Mouse (Mus musculus) retina, adult 2 months (tissue): ENCODE measurements around the gene Rpl35a.
"Not testable (repeated sequence)": the region's sequence is repeated elsewhere in the genome, so short reads cannot be mapped to it uniquely, and the experiment has no call there.

Experiments
- DNase-seq: peaks from one replicate; pipeline ENCODE4 v3.0.0-alpha.2; 2012; ENCODE audit warnings: low read depth, low spot score

The Rpl35a gene

DNA sequence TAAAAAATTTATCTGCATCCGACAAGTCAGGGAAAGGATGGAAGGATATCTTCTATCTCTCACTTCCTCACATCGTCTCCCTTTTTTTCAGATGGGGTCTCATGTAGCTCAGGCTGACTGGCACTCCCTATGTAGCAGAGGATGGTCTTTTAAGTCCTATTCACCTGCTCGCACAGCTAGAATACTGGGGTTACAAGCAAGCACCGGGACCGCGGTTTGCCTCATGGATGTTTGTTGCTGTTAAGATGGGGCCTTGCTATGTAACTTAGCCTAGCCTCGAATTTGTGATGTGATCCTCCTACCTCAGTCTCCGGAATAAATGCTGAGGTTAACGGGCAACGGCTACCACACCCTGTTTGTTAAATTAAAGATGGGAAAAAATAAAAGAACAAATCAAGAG, 598 bp upstream of the Rpl35a start:
- DNase-seq: no peak

- DNase-seq: no peak
Observed at GRCm38 (mm10) chr16:33056786-33057185, 533 bp downstream of the Rpl35a start.

DNA sequence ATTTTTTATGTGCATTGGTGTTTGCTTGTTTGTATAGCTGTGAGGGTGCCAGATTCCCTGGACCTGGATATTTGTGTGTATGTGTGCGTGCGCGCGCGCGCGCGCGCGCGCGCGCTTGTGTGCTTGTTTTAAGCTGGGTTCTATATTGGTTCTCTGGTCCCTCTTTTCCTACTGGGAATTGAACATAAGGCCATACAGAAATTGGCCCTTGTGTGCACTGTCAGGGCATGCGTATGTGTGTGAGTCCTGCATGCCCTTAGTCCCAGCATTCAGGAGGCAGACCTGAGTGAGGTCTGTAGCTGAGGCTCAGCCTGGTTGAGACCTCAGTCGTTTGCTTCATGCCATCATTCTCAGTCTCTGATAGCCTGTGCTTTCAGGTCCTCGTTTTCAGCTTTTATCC, 1.8 kb downstream of the Rpl35a start:
- DNase-seq: no peak

DNA sequence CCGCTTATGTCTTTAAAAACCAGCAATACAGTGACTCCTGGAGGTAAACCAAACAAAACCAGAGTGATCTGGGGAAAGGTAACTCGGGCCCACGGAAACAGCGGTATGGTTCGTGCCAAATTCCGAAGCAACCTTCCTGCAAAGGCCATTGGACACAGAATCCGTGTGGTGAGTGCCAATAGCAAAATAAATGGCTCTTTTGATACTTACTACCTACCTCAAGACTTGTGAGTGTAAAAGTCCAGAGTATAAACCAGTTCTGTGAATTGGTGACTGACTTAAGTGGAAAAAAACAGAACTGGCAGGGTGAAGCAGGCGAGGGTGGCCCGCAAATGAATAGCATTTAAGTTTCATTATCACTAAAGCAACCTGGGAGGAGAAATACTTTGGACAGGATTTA, 2.4 kb downstream of the Rpl35a start:
- DNase-seq: not testable (repeated sequence)

DNA sequence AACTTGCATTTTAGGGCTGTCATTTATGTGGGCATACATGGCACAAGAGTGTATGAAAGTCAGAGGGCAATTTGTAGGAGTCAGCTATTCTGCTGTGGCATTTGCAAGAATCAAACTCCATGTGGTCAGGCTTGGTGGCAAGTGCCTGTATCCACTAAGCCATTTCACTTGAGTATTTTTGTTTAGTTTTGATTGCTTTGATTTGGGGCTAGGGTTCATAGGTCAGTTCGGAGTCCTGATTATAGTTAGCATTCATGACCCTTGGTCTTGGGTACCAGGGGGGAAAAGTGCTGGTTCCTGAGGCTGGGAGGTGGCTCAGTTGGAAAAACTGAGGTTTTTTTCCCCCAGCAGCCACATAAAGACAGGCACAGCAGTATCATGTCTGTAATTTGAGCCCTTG, 3.2 kb downstream of the Rpl35a start:
- no peak for DNase-seq

DNA sequence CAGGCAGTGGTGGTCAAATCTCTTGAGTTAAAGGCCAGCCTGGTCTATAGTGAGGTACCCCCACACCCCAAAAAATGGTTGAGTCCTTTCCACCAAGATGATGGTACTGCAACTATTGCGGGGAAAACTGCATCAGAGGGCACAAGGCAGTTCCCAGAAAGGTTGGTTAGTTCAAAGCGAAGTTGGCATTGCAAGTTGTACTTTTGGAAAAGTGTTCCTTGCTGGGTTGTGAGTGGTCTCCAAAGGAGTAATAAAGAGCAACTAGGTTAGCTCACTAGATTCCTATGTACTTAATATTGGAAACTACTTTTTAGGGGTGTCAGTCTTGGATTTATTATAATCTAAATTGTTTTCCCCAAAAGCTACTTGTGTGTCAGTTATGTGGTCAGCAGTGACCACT, 4.7 kb downstream of the Rpl35a start:
- DNase-seq: no peak

DNA sequence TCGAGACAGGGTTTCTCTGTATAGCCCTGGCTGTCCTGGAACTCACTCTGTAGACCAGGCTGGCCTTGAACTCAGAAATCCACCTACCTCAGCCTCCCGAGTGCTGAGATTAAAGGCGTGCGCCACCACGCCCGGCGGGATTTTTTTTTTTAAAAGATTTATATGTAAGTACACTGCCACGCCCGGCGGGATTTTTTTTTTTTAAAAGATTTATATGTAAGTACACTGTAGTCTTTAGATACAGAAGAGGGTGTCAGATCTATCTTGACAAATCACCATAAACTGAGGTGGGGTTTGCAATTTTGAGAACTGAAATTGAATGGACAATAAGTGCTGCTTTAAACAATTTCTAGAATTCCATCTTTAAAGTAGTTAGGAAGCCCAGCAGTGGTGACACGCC, 5.1 kb downstream of the Rpl35a start:
- DNase-seq: no peak

GRCm38 (mm10) chr16:33062024-33062681, 5.9 kb downstream of the Rpl35a start, which contains the start of gene Lmln:
Gene Lmln, plus strand, starts transcription at chr16:33062521.
- peak; percentile 88 for DNase-seq

DNA sequence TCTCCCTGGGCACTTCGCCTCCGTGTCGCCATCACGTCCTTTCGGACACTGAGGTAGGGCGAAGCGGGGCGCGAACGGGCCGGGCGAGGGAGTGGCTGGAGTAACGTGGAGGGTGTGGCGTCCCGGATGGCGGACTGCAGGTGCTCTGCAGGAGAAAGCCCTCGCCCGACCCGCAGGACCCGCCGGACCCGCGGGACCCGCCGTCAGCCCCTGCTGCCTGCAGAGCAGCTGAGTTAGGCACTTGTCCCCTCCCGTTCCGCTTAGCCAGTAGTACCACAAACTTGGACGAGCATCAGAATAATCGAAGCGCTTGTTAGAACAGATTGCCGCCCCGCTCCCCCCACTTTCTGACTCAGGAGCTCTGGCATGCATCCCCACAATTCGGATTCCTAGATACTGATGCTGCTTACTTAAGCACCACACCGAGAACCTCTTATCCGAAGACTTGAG, 6.5 kb downstream of the Rpl35a start:
- no peak for DNase-seq

- DNase-seq: no peak
Observed at GRCm38 (mm10) chr16:33063267-33063666, 7.0 kb downstream of the Rpl35a start.

GRCm38 (mm10) chr16:33064636-33065035, 8.4 kb downstream of the Rpl35a start:
- no peak for DNase-seq

DNA sequence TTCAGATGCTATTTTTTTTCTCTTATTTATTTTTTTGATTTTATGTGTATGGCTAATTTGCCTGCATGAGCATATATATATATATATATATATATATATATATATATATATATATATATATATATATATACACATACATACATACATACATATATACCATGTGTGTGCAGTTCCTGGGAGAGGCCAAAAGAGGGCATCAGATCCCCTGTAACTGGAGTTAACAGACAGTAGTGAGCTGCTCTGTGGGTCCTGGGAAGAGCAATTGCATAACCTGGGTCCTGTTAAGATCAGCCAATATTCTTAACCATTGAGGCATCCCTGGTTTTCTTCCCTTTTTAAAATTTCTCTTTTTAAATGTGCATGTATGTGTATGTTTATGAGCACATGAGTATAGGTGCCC, 14.7 kb downstream of the Rpl35a start:
- no peak for DNase-seq

DNA sequence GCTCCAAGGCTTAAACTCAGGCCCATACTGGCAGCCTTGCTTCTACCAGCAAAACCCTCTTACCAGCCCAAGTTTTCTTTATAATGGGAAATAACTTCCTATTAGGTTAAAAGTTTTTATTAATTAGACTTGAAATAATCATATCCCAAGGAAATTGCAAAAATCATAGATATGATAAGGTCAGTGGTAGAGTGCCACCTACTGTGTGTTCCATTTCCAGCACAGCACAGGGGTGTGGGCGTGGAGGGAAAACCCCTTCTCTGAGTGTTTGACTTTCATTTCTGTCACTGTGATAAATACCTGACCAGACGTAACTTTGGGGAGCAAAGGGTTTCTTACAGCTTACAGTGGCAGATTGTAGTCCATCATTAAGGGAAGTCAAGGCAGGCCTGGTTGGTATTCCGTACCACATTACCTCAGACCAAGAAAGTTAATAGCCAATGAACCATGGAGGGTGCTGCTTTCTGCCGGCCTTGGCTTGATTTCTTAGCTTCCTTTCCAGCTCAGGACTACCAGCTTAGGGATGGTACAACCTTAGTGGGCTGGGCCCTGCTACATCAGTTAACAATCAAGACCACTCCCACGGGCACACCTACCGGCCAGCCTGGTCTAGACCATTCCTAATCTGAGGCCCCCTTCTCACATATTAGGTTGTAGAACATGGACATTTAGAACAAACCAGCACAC, 16.8 kb downstream of the Rpl35a start:
- DNase-seq: no peak

GRCm38 (mm10) chr16:33074967-33075366, 18.7 kb downstream of the Rpl35a start:
- no peak for DNase-seq

DNA sequence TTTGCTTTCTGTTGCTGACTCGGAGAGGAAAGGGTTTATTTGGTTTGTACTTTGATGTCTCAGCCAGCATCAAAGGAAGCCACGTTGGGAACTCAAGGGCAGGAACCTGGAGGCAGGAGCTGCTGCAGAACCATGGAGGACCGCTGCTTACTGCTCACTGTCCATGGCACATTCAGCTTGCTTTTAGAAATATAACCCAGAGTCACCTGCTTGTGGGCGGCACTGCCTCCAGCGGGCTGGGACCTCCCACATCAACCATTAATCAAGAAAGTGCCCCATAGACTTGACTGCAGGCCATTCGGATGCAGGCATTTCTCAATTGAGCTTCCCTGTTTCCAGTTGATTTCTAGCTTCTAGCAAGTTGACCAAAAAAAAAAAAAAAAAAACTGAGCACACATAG, 19.8 kb downstream of the Rpl35a start:
- no peak for DNase-seq

DNA sequence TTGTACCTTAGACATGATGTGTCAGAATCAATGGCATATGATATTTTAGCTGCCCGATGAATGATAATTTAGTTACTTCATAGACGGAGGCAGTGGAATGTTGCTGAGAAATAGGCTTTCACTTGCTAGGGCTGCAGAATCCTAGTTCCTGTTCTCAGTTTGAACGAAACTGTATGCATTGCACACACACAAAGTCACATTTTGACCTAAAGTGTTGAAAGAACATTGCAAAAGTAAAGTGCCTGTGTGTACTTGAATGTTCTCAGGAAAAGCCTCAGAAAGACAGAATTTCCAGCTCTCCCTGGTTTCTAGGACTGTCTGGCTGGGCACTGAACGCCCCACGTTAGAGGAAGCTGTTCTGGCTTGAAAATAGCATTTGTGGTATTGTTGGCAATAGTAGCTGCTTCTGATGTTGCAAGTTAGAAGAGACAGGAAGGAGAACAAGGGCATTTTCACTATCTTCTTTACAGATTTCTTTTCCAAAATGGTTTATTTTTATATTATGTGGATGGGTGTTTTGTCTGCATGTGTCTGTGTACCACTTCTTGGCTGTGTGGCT, 20.9 kb downstream of the Rpl35a start:
- DNase-seq: no peak

DNA sequence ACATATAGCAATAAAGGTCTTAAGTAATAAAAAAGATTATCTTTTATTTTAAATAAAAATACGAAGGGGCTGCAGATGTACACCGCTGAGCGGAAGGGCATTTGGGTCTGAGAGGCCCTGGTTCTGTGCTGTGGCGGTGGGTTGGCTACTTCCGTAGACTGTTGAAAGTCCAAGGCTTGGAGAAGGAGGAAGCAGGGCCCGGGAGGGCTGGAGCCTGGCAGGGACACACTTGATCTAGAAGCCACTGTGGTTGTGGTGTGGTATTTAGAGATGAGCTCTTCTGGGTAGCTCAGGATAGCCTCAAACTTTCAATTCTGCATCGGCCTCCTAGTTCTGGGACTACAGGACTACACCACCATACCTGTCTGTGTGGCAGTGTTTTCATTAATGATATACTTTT, 23.8 kb downstream of the Rpl35a start:
- no peak for DNase-seq

GRCm38 (mm10) chr16:33082951-33083350, 26.7 kb downstream of the Rpl35a start:
- DNase-seq: no peak

GRCm38 (mm10) chr16:33083996-33084395, 27.7 kb downstream of the Rpl35a start:
- no peak for DNase-seq

DNA sequence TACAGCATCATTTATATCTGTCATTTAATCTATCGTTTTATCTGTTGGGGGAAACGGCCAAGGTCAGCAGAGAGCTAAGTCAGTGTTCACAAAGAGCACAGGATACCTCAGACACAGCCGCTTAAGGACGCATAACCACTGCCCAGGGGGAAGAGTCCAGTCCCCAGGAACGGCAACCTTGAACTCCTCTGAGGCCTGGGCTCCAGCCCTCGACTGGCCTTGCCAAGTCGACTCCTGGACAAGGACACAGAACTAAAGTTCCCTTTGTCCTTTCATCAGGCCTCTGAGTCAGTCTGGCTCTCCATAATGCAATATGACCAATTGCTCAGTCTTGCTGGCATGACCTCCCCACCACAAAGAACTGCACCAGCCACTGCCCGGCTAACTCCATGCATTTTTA, 29.4 kb downstream of the Rpl35a start:
- DNase-seq: no peak
